Mouse (Mus musculus): ENCODE measurements around the gene Padi1. TPM values are rescaled to one million over a fixed set of nuclear protein-coding genes. Genes with fewer than 3 reads are reported as not detected.

Padi1 gene
- polyA plus RNA-seq, 1 experiment from 2014 or later: 0.02 TPM

- no peaks in the 10 kb centered on the region for H3K9me3 ChIP-seq (ENCODE audit: low read length)
- 22% methylated on average over 36 of the region's 36 CpGs for WGBS (ENCODE audit: insufficient replicate concordance)
These were observed 31.0 kb downstream of the Padi1 start for GRCm38 (mm10) chr4:140814241-140815225.

GRCm38 (mm10) chr4:140813358-140814185 lies 32.0 kb downstream of the Padi1 start:
- Histone ChIP-seq H3K4me3 (ENCODE audit: low read depth, low read length) (peak overlapping the region; percentile 52), H3K9me3 (ENCODE audit: low read length) (no peaks in the 10 kb centered on the region), H3K4me1 (ENCODE audit: insufficient read depth) (peaks cover 46% of the 10 kb centered on the region), H3K9ac (replicated peaks) (no peak overlapping the region), H3K27me3 (ENCODE audit: insufficient read depth, low read length) (0 out of 2 replicates have a peak, but pooled peaks cover 8% of the 10 kb centered on the region), H3K27ac (ENCODE audit: low read depth) (no peak overlapping the region), H3K36me3 (replicated peaks; ENCODE audit: insufficient read depth, low read length) (no peaks in the 10 kb centered on the region), H3K4me2 (ENCODE audit: low read depth, low read length) (peak overlapping the region; percentile 81)
- DNase-seq (no peak), ATAC-seq (no peak)
- TF ChIP-seq EP300 (IDR thresholded peaks at IDR 0.05; ENCODE audit: low read depth) (no peak), CTCF (IDR thresholded peaks at IDR 0.05; ENCODE audit: low read depth) (no peak)
- WGBS (ENCODE audit: insufficient replicate concordance): 37% methylated on average over 13 of the region's 13 CpGs

More at GRCm38 (mm10) chr4:140814241-140815225, 31.0 kb downstream of the Padi1 start:
- DNase-seq (peak; percentile 60), ATAC-seq (peak; percentile 74)
- H3K4me2 ChIP-seq (ENCODE audit: low read depth, low read length): peak overlapping the region; percentile 81
- H3K9ac ChIP-seq (replicated peaks): peak overlapping the region; percentile 56
- peaks cover 46% of the 10 kb centered on the region for H3K4me1 ChIP-seq (ENCODE audit: insufficient read depth)
- 0 out of 2 replicates have a peak, but pooled peaks cover 3% of the 10 kb centered on the region for H3K27me3 ChIP-seq (ENCODE audit: insufficient read depth, low read length)
- H3K4me3 ChIP-seq (ENCODE audit: low read depth, low read length): peak overlapping the region; percentile 52
- no peak for TF ChIP-seq EP300 (IDR thresholded peaks at IDR 0.05; ENCODE audit: low read depth)
- peak; percentile 76 for TF ChIP-seq CTCF (IDR thresholded peaks at IDR 0.05; ENCODE audit: low read depth)
- no peaks in the 10 kb centered on the region for H3K36me3 ChIP-seq (replicated peaks; ENCODE audit: insufficient read depth, low read length)
- no peak overlapping the region for H3K27ac ChIP-seq (ENCODE audit: low read depth)

- TF ChIP-seq EP300 (IDR thresholded peaks at IDR 0.05; ENCODE audit: low read depth) (no peak), CTCF (IDR thresholded peaks at IDR 0.05; ENCODE audit: low read depth) (no peak)
- Histone ChIP-seq H3K36me3 (replicated peaks; ENCODE audit: insufficient read depth, low read length) (no peaks in the 10 kb centered on the region), H3K27ac (ENCODE audit: low read depth) (no peak overlapping the region), H3K27me3 (ENCODE audit: insufficient read depth, low read length) (0 out of 2 replicates have a peak, but pooled peaks cover 8% of the 10 kb centered on the region), H3K9ac (replicated peaks) (no peak overlapping the region), H3K9me3 (ENCODE audit: low read length) (no peaks in the 10 kb centered on the region), H3K4me2 (ENCODE audit: low read depth, low read length) (peak overlapping the region; percentile 42), H3K4me3 (ENCODE audit: low read depth, low read length) (no peak overlapping the region), H3K4me1 (ENCODE audit: insufficient read depth) (peaks cover 46% of the 10 kb centered on the region)
- 20% methylated on average over 11 of the region's 14 CpGs for WGBS (ENCODE audit: insufficient replicate concordance)
- DNase-seq (peak; percentile 50), ATAC-seq (no peak)
These were observed 33.0 kb downstream of the Padi1 start for GRCm38 (mm10) chr4:140812609-140813008.

GRCm38 (mm10) chr4:140812191-140812590 lies 33.4 kb downstream of the Padi1 start:
- 38% methylated on average over 8 of the region's 8 CpGs for WGBS (ENCODE audit: insufficient replicate concordance)
- ATAC-seq: no peak
- peak overlapping the region; percentile 42 for H3K4me2 ChIP-seq (ENCODE audit: low read depth, low read length)

GRCm38 (mm10) chr4:140810458-140811260 lies 34.9 kb downstream of the Padi1 start, which contains the start of gene Padi3:
Gene Padi3 (minus strand): TSS chr4:140810648.
- ATAC-seq: peak; percentile 16; the same call in 1 of the 2 replicates
- WGBS (ENCODE audit: insufficient replicate concordance): 62% methylated on average over 16 of the region's 16 CpGs
- H3K4me2 ChIP-seq (ENCODE audit: low read depth, low read length): no peak within 1 kb of the TSS
- no peak within 1 kb of the TSS for H3K27ac ChIP-seq (ENCODE audit: low read depth)
- no peaks in the 10 kb centered on the region for H3K9me3 ChIP-seq (ENCODE audit: low read length)
- DNase-seq: no peak
- peaks cover 37% of the 10 kb centered on the region for H3K4me1 ChIP-seq (ENCODE audit: insufficient read depth)
- 0 out of 2 replicates have a peak, but pooled peaks cover 13% of the 10 kb centered on the region for H3K27me3 ChIP-seq (ENCODE audit: insufficient read depth, low read length)
- TF ChIP-seq CTCF (IDR thresholded peaks at IDR 0.05; ENCODE audit: low read depth) (no peak), EP300 (IDR thresholded peaks at IDR 0.05; ENCODE audit: low read depth) (no peak)
- H3K36me3 ChIP-seq (replicated peaks; ENCODE audit: insufficient read depth, low read length): no peaks in the 10 kb centered on the region
- H3K9ac ChIP-seq (replicated peaks): no peak within 1 kb of the TSS
- H3K4me3 ChIP-seq (ENCODE audit: low read depth, low read length): no peak within 1 kb of the TSS

More at GRCm38 (mm10) chr4:140812191-140812590, 33.4 kb downstream of the Padi1 start:
- DNase-seq: no peak
- Histone ChIP-seq H3K4me3 (ENCODE audit: low read depth, low read length) (no peak overlapping the region), H3K36me3 (replicated peaks; ENCODE audit: insufficient read depth, low read length) (no peaks in the 10 kb centered on the region), H3K27me3 (ENCODE audit: insufficient read depth, low read length) (0 out of 2 replicates have a peak, but pooled peaks cover 8% of the 10 kb centered on the region), H3K27ac (ENCODE audit: low read depth) (no peak overlapping the region), H3K4me1 (ENCODE audit: insufficient read depth) (peaks cover 46% of the 10 kb centered on the region), H3K9ac (replicated peaks) (no peak overlapping the region), H3K9me3 (ENCODE audit: low read length) (no peaks in the 10 kb centered on the region)
- no peak for TF ChIP-seq EP300 (IDR thresholded peaks at IDR 0.05; ENCODE audit: low read depth)
- TF ChIP-seq CTCF (IDR thresholded peaks at IDR 0.05; ENCODE audit: low read depth): no peak
